Mouse (Mus musculus) cortical plate, adult 2 months (tissue): ENCODE data around the gene Twnk.

Experiments used
- CTCF ChIP-seq: fragments of 200-500 bp; IDR thresholded peaks from 2 replicates; pipeline ENCODE4 v1.5.1; 2011; ENCODE audit warnings: mild to moderate bottlenecking, control low read depth, low read length; ENCODE audit not compliant: insufficient read depth; ENCODE audit errors: extremely low read depth
- POLR2A ChIP-seq: fragments of 200-500 bp; IDR thresholded peaks from 2 replicates; pipeline ENCODE4 v1.6.1; 2011; ENCODE audit warnings: mild to moderate bottlenecking, low read length, control low read depth; ENCODE audit not compliant: insufficient read depth; ENCODE audit errors: extremely low read depth

GRCm38 (mm10) chr19:44989567-44990495, 15.6 kb upstream of the Twnk start:
- no peak for TF ChIP-seq CTCF
- no peak for TF ChIP-seq POLR2A
